Comparison of ENCODE assay signal across 9 mouse cellular contexts in genomic region chr15:101260387-101260786, GRCm38 (mm10). TPM values are rescaled to one million over a fixed set of nuclear protein-coding genes. Genes with fewer than 3 reads are reported as not detected.
DNase-seq lines count a peak whose midpoint lies in the region; ATAC-seq and TF ChIP-seq lines count a peak whose summit lies in the region.
"Had no signal": no experiment of that assay in that cellular context is flagged by ENCODE, and none has a peak within 500 bp of the region (broad histone marks: within the 10 kb centered on the region; RNA-seq: fewer than 3 reads in every experiment).

No protein-coding gene starts in this region.

- no peak for DNase-seq in limb, embryonic 10.5 days (ENCODE audit: low spot score)
- DNase-seq in natural killer cell, adult 2 months (ENCODE audit: low spot score in 2 of 2) = no peak
- DNase-seq in thymus, adult 2 months = no peak
- no peak for DNase-seq in forebrain, postnatal 0 days

- peak overlapping the region; percentile 61 for H3K9ac ChIP-seq in heart, embryonic 16.5 days (ENCODE audit: low read length)
- no peak overlapping the region for H3K9ac ChIP-seq in forebrain, postnatal 0 days

- no peaks in the 10 kb centered on the region for H3K9me3 ChIP-seq in E14TG2a.4 (ENCODE audit: low read length)
- no peaks in the 10 kb centered on the region for H3K9me3 ChIP-seq in heart, embryonic 16.5 days (replicated peaks; ENCODE audit: control insufficient read depth, low read length)
- no peaks in the 10 kb centered on the region for H3K9me3 ChIP-seq in limb, embryonic 10.5 days (replicated peaks)
- H3K9me3 ChIP-seq in forebrain, postnatal 0 days (ENCODE audit: low read length) = no peaks in the 10 kb centered on the region

- peak overlapping the region; percentile 41 for H3K4me2 ChIP-seq in heart, embryonic 16.5 days (ENCODE audit: low read depth, low read length)
- no peak overlapping the region for H3K4me2 ChIP-seq in forebrain, postnatal 0 days (ENCODE audit: low read depth)

- no peak for TF ChIP-seq POLR2A in thymus, adult 2 months (IDR thresholded peaks at IDR 0.05; ENCODE audit: control insufficient read depth, extremely low read depth, insufficient read depth, low read length, poor library complexity)

- H3K4me1 ChIP-seq in E14TG2a.4 (replicated peaks; ENCODE audit: low read depth, low read length) = peaks cover 95% of the 10 kb centered on the region
- H3K4me1 ChIP-seq in brown adipose tissue, adult 24 weeks (ENCODE audit: control insufficient read depth, insufficient read depth, insufficient read length, low read length) = peaks cover 14% of the 10 kb centered on the region
- peaks cover 51% of the 10 kb centered on the region for H3K4me1 ChIP-seq in heart, embryonic 16.5 days (ENCODE audit: control insufficient read depth, insufficient read depth, low read length)
- H3K4me1 ChIP-seq in limb, embryonic 10.5 days = peaks cover 44% of the 10 kb centered on the region
- H3K4me1 ChIP-seq in thymus, adult 2 months (replicated peaks; ENCODE audit: control insufficient read depth, insufficient read depth, low read length) = peaks cover 85% of the 10 kb centered on the region
- H3K4me1 ChIP-seq in forebrain, postnatal 0 days (ENCODE audit: insufficient read depth) = peaks cover under 1% of the 10 kb centered on the region; the same call in 1 of the 2 replicates

- TF ChIP-seq CTCF in E14TG2a.4 (conservative IDR thresholded peaks at IDR 0.05; ENCODE audit: low read length) = no peak
- no peak for TF ChIP-seq CTCF in thymus, adult 2 months (IDR thresholded peaks at IDR 0.05; ENCODE audit: borderline replicate concordance, control insufficient read depth, extremely low read depth, insufficient read depth, low read length, poor library complexity)
- TF ChIP-seq CTCF in forebrain, postnatal 0 days (IDR thresholded peaks at IDR 0.05; ENCODE audit: low read depth) = no peak

- H3K27me3 ChIP-seq in E14TG2a.4 (ENCODE audit: insufficient read depth, low read length) = no peaks in the 10 kb centered on the region
- no peaks in the 10 kb centered on the region for H3K27me3 ChIP-seq in heart, embryonic 16.5 days (ENCODE audit: control insufficient read depth, insufficient read depth, low read length)
- peaks cover 15% of the 10 kb centered on the region for H3K27me3 ChIP-seq in limb, embryonic 10.5 days (ENCODE audit: low read depth, poor library complexity, severe bottlenecking)
- no peaks in the 10 kb centered on the region for H3K27me3 ChIP-seq in thymus, adult 2 months (ENCODE audit: control insufficient read depth, insufficient read depth, low read length)
- H3K27me3 ChIP-seq in forebrain, postnatal 0 days (ENCODE audit: insufficient read depth, low read length) = peaks cover 2% of the 10 kb centered on the region; the same call in 1 of the 2 replicates

- peak overlapping the region; percentile 68 for H3K27ac ChIP-seq in brown adipose tissue, adult 24 weeks (replicated peaks; ENCODE audit: low read depth, low read length)
- peak overlapping the region; percentile 89 for H3K27ac ChIP-seq in heart, embryonic 16.5 days (ENCODE audit: low read length)
- peak overlapping the region; percentile 54; the same call in 1 of the 2 replicates for H3K27ac ChIP-seq in limb, embryonic 10.5 days
- no peak overlapping the region for H3K27ac ChIP-seq in thymus, adult 2 months (ENCODE audit: control insufficient read depth, insufficient read depth, low read length)
- H3K27ac ChIP-seq in forebrain, postnatal 0 days (ENCODE audit: low read depth, low read length) = no peak overlapping the region

- 29% methylated on average over 10 of the region's 10 CpGs for WGBS in heart, embryonic 16.5 days
- 69% methylated on average over 10 of the region's 10 CpGs for WGBS in limb, embryonic 10.5 days
- WGBS in thymus, adult 2 months = 85% methylated on average over 10 of the region's 10 CpGs
- 73% methylated on average over 10 of the region's 10 CpGs for WGBS in forebrain, postnatal 0 days

- 0 out of 2 replicates have a peak overlapping the region, but pooled peaks have one; percentile 10 for H3K4me3 ChIP-seq in E14TG2a.4 (replicated peaks; ENCODE audit: low read length)
- H3K4me3 ChIP-seq in brown adipose tissue, adult 24 weeks (ENCODE audit: insufficient read depth, low read depth, low read length) = no peak overlapping the region
- H3K4me3 ChIP-seq in heart, embryonic 16.5 days (ENCODE audit: low read length) = no peak overlapping the region
- H3K4me3 ChIP-seq in limb, embryonic 10.5 days = no peak overlapping the region
- no peak overlapping the region for H3K4me3 ChIP-seq in thymus, adult 2 months (ENCODE audit: control insufficient read depth, insufficient read depth, low read length)
- H3K4me3 ChIP-seq in forebrain, postnatal 0 days (ENCODE audit: low read depth, low read length) = no peak overlapping the region

- ATAC-seq in heart, embryonic 16.5 days (replicated peaks; ENCODE audit: extremely low read depth, insufficient read depth, low FRiP score) = peak; percentile 25
- ATAC-seq in monocyte, adult 5-6 weeks (replicated peaks; ENCODE audit: insufficient number of reproducible peaks, low FRiP score, low TSS enrichment, poor library complexity, severe bottlenecking) = no peak
- no peak for ATAC-seq in forebrain, postnatal 0 days

- H3K36me3 ChIP-seq in E14TG2a.4 (ENCODE audit: insufficient read depth, low read length) = peaks cover 59% of the 10 kb centered on the region
- H3K36me3 ChIP-seq in heart, embryonic 16.5 days (ENCODE audit: control insufficient read depth, insufficient read depth) = no peaks in the 10 kb centered on the region
- H3K36me3 ChIP-seq in limb, embryonic 10.5 days = 0 out of 2 replicates have a peak, but pooled peaks cover 3% of the 10 kb centered on the region
- no peaks in the 10 kb centered on the region for H3K36me3 ChIP-seq in thymus, adult 2 months (ENCODE audit: control insufficient read depth, insufficient read depth, low read length)
- H3K36me3 ChIP-seq in forebrain, postnatal 0 days (ENCODE audit: insufficient read depth) = no peaks in the 10 kb centered on the region

RNA-seq across cellular contexts. Expression of gene Nr4a1, which starts 6.3 kb away (rescaled TPM):
- 20.8 and 136 TPM in 2 replicates for polyA plus RNA-seq in brown adipose tissue, adult 24 weeks (2012; ENCODE audit: insufficient read depth, insufficient read length, missing spikeins)
- 12.6 and 13.5 TPM in 2 replicates for polyA plus RNA-seq in heart, embryonic 16.5 days (2015; fragmentation: Nextera tagmentation; extraction: Ambion mirVana)
- 4.1 and 7.1 TPM in 2 replicates for polyA plus RNA-seq in limb, embryonic 10.5 days (2016; fragmentation: Nextera tagmentation; extraction: Ambion mirVana)
- total RNA-seq in monocyte, adult 5-6 weeks (2017) = 717 to 1,434 TPM (median 717 TPM) in 3 replicates
- 164 TPM in 2 replicates for polyA plus RNA-seq in thymus, adult 2 months (2012; rRNA removed)
- total RNA-seq in forebrain, postnatal 0 days (2014; rRNA removed) = 8.9 and 9.6 TPM in 2 replicates
- 8.5 and 9.0 TPM in 2 replicates for polyA plus RNA-seq in forebrain, postnatal 0 days (2015; fragmentation: Nextera tagmentation; extraction: Ambion mirVana)

RNA-seq across cellular contexts. Expression of gene Atg101, which starts 23.7 kb away (rescaled TPM):
- polyA plus RNA-seq in brown adipose tissue, adult 24 weeks (2012; ENCODE audit: insufficient read depth, insufficient read length, missing spikeins) = 34.8 and 38.0 TPM in 2 replicates
- 64.5 and 68.9 TPM in 2 replicates for polyA plus RNA-seq in heart, embryonic 16.5 days (2015; fragmentation: Nextera tagmentation; extraction: Ambion mirVana)
- 92.3 and 97.5 TPM in 2 replicates for polyA plus RNA-seq in limb, embryonic 10.5 days (2016; fragmentation: Nextera tagmentation; extraction: Ambion mirVana)
- total RNA-seq in monocyte, adult 5-6 weeks (2017) = 52.9 to 72.0 TPM (median 58.7 TPM) in 3 replicates
- 68.5 and 75.2 TPM in 2 replicates for polyA plus RNA-seq in thymus, adult 2 months (2012; rRNA removed)
- 56.3 and 60.0 TPM in 2 replicates for total RNA-seq in forebrain, postnatal 0 days (2014; rRNA removed)
- 81.3 and 94.4 TPM in 2 replicates for polyA plus RNA-seq in forebrain, postnatal 0 days (2015; fragmentation: Nextera tagmentation; extraction: Ambion mirVana)

RNA-seq across cellular contexts. Expression of gene 6030408B16Rik, which starts 32.6 kb away (rescaled TPM):
- polyA plus RNA-seq in brown adipose tissue, adult 24 weeks (2012; ENCODE audit: insufficient read depth, insufficient read length, missing spikeins) = 0.91 TPM in 1 of 2 replicates, not detected in the other
- polyA plus RNA-seq in heart, embryonic 16.5 days (2015; fragmentation: Nextera tagmentation; extraction: Ambion mirVana) = 2.8 and 7.1 TPM in 2 replicates
- polyA plus RNA-seq in limb, embryonic 10.5 days (2016; fragmentation: Nextera tagmentation; extraction: Ambion mirVana) = 1.8 and 4.1 TPM in 2 replicates
- total RNA-seq in monocyte, adult 5-6 weeks (2017) = 0.75 to 1.4 TPM in 2 of 3 replicates, not detected in the other
- polyA plus RNA-seq in thymus, adult 2 months (2012; rRNA removed) = 0.55 and 0.88 TPM in 2 replicates
- total RNA-seq in forebrain, postnatal 0 days (2014; rRNA removed) = 0.54 and 1.00 TPM in 2 replicates
- polyA plus RNA-seq in forebrain, postnatal 0 days (2015; fragmentation: Nextera tagmentation; extraction: Ambion mirVana) = 0.30 and 0.77 TPM in 2 replicates
- total RNA-seq: hematopoietic stem cell, adult 5-6 weeks had no signal

RNA-seq across cellular contexts. Expression of gene Grasp, which starts 36.4 kb away (rescaled TPM):
- polyA plus RNA-seq in brown adipose tissue, adult 24 weeks (2012; ENCODE audit: insufficient read depth, insufficient read length, missing spikeins) = 1.7 and 3.7 TPM in 2 replicates
- 3.1 and 3.4 TPM in 2 replicates for polyA plus RNA-seq in heart, embryonic 16.5 days (2015; fragmentation: Nextera tagmentation; extraction: Ambion mirVana)
- polyA plus RNA-seq in limb, embryonic 10.5 days (2016; fragmentation: Nextera tagmentation; extraction: Ambion mirVana) = 5.4 and 6.9 TPM in 2 replicates
- 4.9 to 10.8 TPM (median 9.0 TPM) in 3 replicates for total RNA-seq in monocyte, adult 5-6 weeks (2017)
- 10.2 and 15.4 TPM in 2 replicates for polyA plus RNA-seq in thymus, adult 2 months (2012; rRNA removed)
- total RNA-seq in forebrain, postnatal 0 days (2014; rRNA removed) = 8.8 and 11.1 TPM in 2 replicates
- 3.3 and 3.4 TPM in 2 replicates for polyA plus RNA-seq in forebrain, postnatal 0 days (2015; fragmentation: Nextera tagmentation; extraction: Ambion mirVana)

Comparison
In these comparisons a context has a peak if more than half of its experiments do, and no peak if none do; other contexts are left out.
1. H3K27ac ChIP-seq: peak in brown adipose tissue, adult 24 weeks (single experiment), heart, embryonic 16.5 days (single experiment) and limb, embryonic 10.5 days (single experiment); none in thymus, adult 2 months (single experiment) and forebrain, postnatal 0 days (single experiment).